Mouse (Mus musculus) G1E (cell line): ENCODE results near the gene Wnk2.

Experiments
- CTCF ChIP-seq: IDR thresholded peaks from 2 replicates; pipeline ENCODE4 v1.5.1; 2012; ENCODE audit warnings: low read depth, low read length, inconsistent platforms, mixed read lengths
- GATA1 ChIP-seq: IDR thresholded peaks from 2 replicates; pipeline ENCODE4 v1.6.1; 2012; ENCODE audit warnings: borderline replicate concordance, low read length, inconsistent platforms, mixed read lengths
- POLR2AphosphoS5 ChIP-seq: IDR thresholded peaks from 2 replicates; pipeline ENCODE4 v1.6.1; 2012; ENCODE audit warnings: low read depth, low read length, inconsistent platforms; ENCODE audit not compliant: insufficient replicate concordance
- TAL1 ChIP-seq: conservative IDR thresholded peaks from 2 replicates; pipeline ENCODE4 v1.6.1; 2012; ENCODE audit warnings: low read depth, low read length, inconsistent platforms, mixed read lengths

- TF ChIP-seq CTCF: no peak
- TF ChIP-seq POLR2AphosphoS5: no peak
- no peak for TF ChIP-seq TAL1
- no peak for TF ChIP-seq GATA1
These were observed 111.4 kb downstream of the Wnk2 start for GRCm38 (mm10) chr13:49036436-49036835.
